7 mouse cellular contexts compared by ENCODE assay signal in genomic region chr3:95216655-95217254, GRCm38 (mm10). TPM values are rescaled to one million over a fixed set of nuclear protein-coding genes. Genes with fewer than 3 reads are reported as not detected.
DNase-seq lines count a peak whose midpoint lies in the region; ATAC-seq and TF ChIP-seq lines count a peak whose summit lies in the region.

No protein-coding gene starts in this region.

- no peak for ATAC-seq in lung, embryonic 15.5 days (ENCODE audit: borderline replicate concordance, extremely low read depth, low FRiP score, low TSS enrichment)
- peak; percentile 11 for ATAC-seq in erythroid progenitor cell, adult 5-6 weeks (replicated peaks; ENCODE audit: low FRiP score, poor library complexity, severe bottlenecking)
- peak; percentile 35 for ATAC-seq in limb, embryonic 14.5 days (ENCODE audit: low FRiP score, low read depth)
- ATAC-seq in stomach, embryonic 14.5 days (ENCODE audit: insufficient number of reproducible peaks, insufficient read depth, low FRiP score, low read depth): peak; percentile 17

- H3K27ac ChIP-seq in lung, embryonic 15.5 days: peak overlapping the region; percentile 98
- H3K27ac ChIP-seq in limb, embryonic 14.5 days (replicated peaks; ENCODE audit: low read depth, low read length): peak overlapping the region; percentile 100
- peak overlapping the region; percentile 99 for H3K27ac ChIP-seq in stomach, embryonic 14.5 days (ENCODE audit: low read length)

- peak overlapping the region; percentile 49 for H3K9ac ChIP-seq in lung, embryonic 15.5 days
- H3K9ac ChIP-seq in limb, embryonic 14.5 days (ENCODE audit: low read depth, low read length, severe bottlenecking): peak overlapping the region; percentile 93
- H3K9ac ChIP-seq in stomach, embryonic 14.5 days (replicated peaks; ENCODE audit: low read depth, low read length): 0 out of 2 replicates have a peak overlapping the region, but pooled peaks have one; percentile 83

- no peaks in the 10 kb centered on the region for H3K27me3 ChIP-seq in lung, embryonic 15.5 days
- H3K27me3 ChIP-seq in limb, embryonic 14.5 days (ENCODE audit: control insufficient read depth, insufficient read depth, low read length): no peaks in the 10 kb centered on the region
- H3K27me3 ChIP-seq in stomach, embryonic 14.5 days (ENCODE audit: control insufficient read depth, insufficient read depth, low read length): no peaks in the 10 kb centered on the region

- H3K4me3 ChIP-seq in lung, embryonic 15.5 days: peak overlapping the region; percentile 63
- H3K4me3 ChIP-seq in limb, embryonic 14.5 days (replicated peaks; ENCODE audit: low read length): peak overlapping the region; percentile 82
- peak overlapping the region; percentile 60 for H3K4me3 ChIP-seq in stomach, embryonic 14.5 days (ENCODE audit: low read depth, low read length)

- 8% methylated on average over 4 of the region's 4 CpGs for WGBS in lung, embryonic 15.5 days
- 12% methylated on average over 4 of the region's 4 CpGs for WGBS in limb, embryonic 14.5 days
- 11% methylated on average over 4 of the region's 4 CpGs for WGBS in stomach, embryonic 14.5 days

- TF ChIP-seq POLR2A in limb, embryonic 14.5 days (IDR thresholded peaks at IDR 0.05; ENCODE audit: borderline replicate concordance, extremely low read depth, insufficient read depth, insufficient read length): no peak

- DNase-seq in lung, adult 18-20 months: no peak
- DNase-seq in limb, embryonic 14.5 days (ENCODE audit: low spot score): no peak
- no peak for DNase-seq in thymus, postnatal 25 days
- no peak for DNase-seq in urinary bladder, postnatal 4 days (ENCODE audit: low spot score in 2 of 2)

- peaks cover 26% of the 10 kb centered on the region for H3K36me3 ChIP-seq in lung, embryonic 15.5 days
- peaks cover 50% of the 10 kb centered on the region for H3K36me3 ChIP-seq in limb, embryonic 14.5 days (ENCODE audit: control insufficient read depth, insufficient read depth, low read length)
- H3K36me3 ChIP-seq in stomach, embryonic 14.5 days (ENCODE audit: control insufficient read depth, insufficient read depth, low read length): peaks cover 19% of the 10 kb centered on the region

- H3K4me2 ChIP-seq in lung, embryonic 15.5 days: peak overlapping the region; percentile 63
- H3K4me2 ChIP-seq in limb, embryonic 14.5 days (replicated peaks; ENCODE audit: low read depth, low read length, severe bottlenecking): peak overlapping the region; percentile 56
- H3K4me2 ChIP-seq in stomach, embryonic 14.5 days (replicated peaks; ENCODE audit: low read depth, low read length): peak overlapping the region; percentile 51

- no peaks in the 10 kb centered on the region for H3K9me3 ChIP-seq in lung, embryonic 15.5 days
- H3K9me3 ChIP-seq in limb, embryonic 14.5 days (ENCODE audit: control insufficient read depth, low read length): no peaks in the 10 kb centered on the region
- no peaks in the 10 kb centered on the region for H3K9me3 ChIP-seq in stomach, embryonic 14.5 days (ENCODE audit: control insufficient read depth, low read depth, low read length)

- H3K4me1 ChIP-seq in lung, embryonic 15.5 days: peaks cover 16% of the 10 kb centered on the region
- peaks cover 12% of the 10 kb centered on the region for H3K4me1 ChIP-seq in limb, embryonic 14.5 days (ENCODE audit: control insufficient read depth, insufficient read depth, low read length)
- peaks cover 6% of the 10 kb centered on the region; the same call in 1 of the 2 replicates for H3K4me1 ChIP-seq in stomach, embryonic 14.5 days (ENCODE audit: control insufficient read depth, insufficient read depth, low read length)

RNA-seq across cellular contexts. Expression of gene Gabpb2, which starts 1.0 kb away (rescaled TPM):
- 9.9 and 11.2 TPM in 2 replicates for polyA plus RNA-seq in lung, embryonic 15.5 days (2015; fragmentation: Nextera tagmentation; extraction: Ambion mirVana)
- total RNA-seq in erythroid progenitor cell, adult 5-6 weeks (2015; ENCODE audit: low replicate concordance): 98.9 and 104 TPM in 2 replicates
- total RNA-seq in erythroid progenitor cell, adult 5-6 weeks (2017; ENCODE audit: low replicate concordance): 157 and 160 TPM in 2 replicates
- polyA plus RNA-seq in limb, embryonic 14.5 days (2012; rRNA removed): 26.2 and 26.4 TPM in 2 replicates
- 9.7 and 11.5 TPM in 2 replicates for polyA plus RNA-seq in limb, embryonic 14.5 days (2014; fragmentation: Nextera tagmentation; extraction: Ambion mirVana)
- 15.1 and 18.4 TPM in 2 replicates for polyA plus RNA-seq in stomach, embryonic 14.5 days (2014; fragmentation: Nextera tagmentation; extraction: Ambion mirVana)

RNA-seq across cellular contexts. Expression of gene Cdc42se1, which starts 11.8 kb away (rescaled TPM):
- polyA plus RNA-seq in lung, embryonic 15.5 days (2015; fragmentation: Nextera tagmentation; extraction: Ambion mirVana): 111 and 115 TPM in 2 replicates
- 30.3 and 31.9 TPM in 2 replicates for total RNA-seq in erythroid progenitor cell, adult 5-6 weeks (2015; ENCODE audit: low replicate concordance)
- 22.7 and 23.4 TPM in 2 replicates for total RNA-seq in erythroid progenitor cell, adult 5-6 weeks (2017; ENCODE audit: low replicate concordance)
- polyA plus RNA-seq in limb, embryonic 14.5 days (2012; rRNA removed): 76.1 and 93.1 TPM in 2 replicates
- 119 and 126 TPM in 2 replicates for polyA plus RNA-seq in limb, embryonic 14.5 days (2014; fragmentation: Nextera tagmentation; extraction: Ambion mirVana)
- 125 and 126 TPM in 2 replicates for polyA plus RNA-seq in stomach, embryonic 14.5 days (2014; fragmentation: Nextera tagmentation; extraction: Ambion mirVana)

RNA-seq across cellular contexts. Expression of gene Mllt11, which starts 15.2 kb away (rescaled TPM):
- polyA plus RNA-seq in lung, embryonic 15.5 days (2015; fragmentation: Nextera tagmentation; extraction: Ambion mirVana): 10.7 and 11.6 TPM in 2 replicates
- 1.8 TPM in 1 of 2 replicates, not detected in the other for total RNA-seq in erythroid progenitor cell, adult 5-6 weeks (2015; ENCODE audit: low replicate concordance)
- total RNA-seq in erythroid progenitor cell, adult 5-6 weeks (2017; ENCODE audit: low replicate concordance): 0.64 and 1.2 TPM in 2 replicates
- polyA plus RNA-seq in limb, embryonic 14.5 days (2012; rRNA removed): 38.5 and 42.4 TPM in 2 replicates
- polyA plus RNA-seq in limb, embryonic 14.5 days (2014; fragmentation: Nextera tagmentation; extraction: Ambion mirVana): 16.7 and 17.4 TPM in 2 replicates
- 38.9 and 42.4 TPM in 2 replicates for polyA plus RNA-seq in stomach, embryonic 14.5 days (2014; fragmentation: Nextera tagmentation; extraction: Ambion mirVana)

RNA-seq across cellular contexts. Expression of gene Gm128, which starts 24.6 kb away (rescaled TPM):
- 0.32 and 0.60 TPM in 2 replicates for polyA plus RNA-seq in lung, embryonic 15.5 days (2015; fragmentation: Nextera tagmentation; extraction: Ambion mirVana)
- total RNA-seq in erythroid progenitor cell, adult 5-6 weeks (2015; ENCODE audit: low replicate concordance): not detected in 2 replicates
- not detected in 2 replicates for total RNA-seq in erythroid progenitor cell, adult 5-6 weeks (2017; ENCODE audit: low replicate concordance)
- 0.87 and 0.89 TPM in 2 replicates for polyA plus RNA-seq in limb, embryonic 14.5 days (2012; rRNA removed)
- 0.50 and 0.63 TPM in 2 replicates for polyA plus RNA-seq in limb, embryonic 14.5 days (2014; fragmentation: Nextera tagmentation; extraction: Ambion mirVana)
- polyA plus RNA-seq in stomach, embryonic 14.5 days (2014; fragmentation: Nextera tagmentation; extraction: Ambion mirVana): 0.71 and 1.3 TPM in 2 replicates

RNA-seq across cellular contexts. Expression of gene Bnipl, which starts 34.2 kb away (rescaled TPM):
- 4.0 and 4.1 TPM in 2 replicates for polyA plus RNA-seq in lung, embryonic 15.5 days (2015; fragmentation: Nextera tagmentation; extraction: Ambion mirVana)
- total RNA-seq in erythroid progenitor cell, adult 5-6 weeks (2015; ENCODE audit: low replicate concordance): not detected in 2 replicates
- total RNA-seq in erythroid progenitor cell, adult 5-6 weeks (2017; ENCODE audit: low replicate concordance): not detected in 2 replicates
- polyA plus RNA-seq in limb, embryonic 14.5 days (2012; rRNA removed): 6.8 and 12.0 TPM in 2 replicates
- polyA plus RNA-seq in limb, embryonic 14.5 days (2014; fragmentation: Nextera tagmentation; extraction: Ambion mirVana): 11.7 and 13.3 TPM in 2 replicates
- 8.2 and 8.4 TPM in 2 replicates for polyA plus RNA-seq in stomach, embryonic 14.5 days (2014; fragmentation: Nextera tagmentation; extraction: Ambion mirVana)
